Mouse (Mus musculus) liver, embryonic 16.5 days (tissue): ENCODE results near the gene Fam71e2. TPM values are rescaled to one million over a fixed set of nuclear protein-coding genes. Genes with fewer than 3 reads are reported as not detected.
"Not testable (repeated sequence)": the region's sequence is repeated elsewhere in the genome, so short reads cannot be mapped to it uniquely, and the experiment has no call there.

Source experiments
- ATAC-seq: fragments of 200-750 bp; cut with Nextera tagmentation; 2 replicates; pipeline ENCODE4 v1.8.0; 2017; ENCODE audit warnings: low read depth, mild to moderate bottlenecking, moderate number of reproducible peaks, moderate library complexity
- H3K27ac ChIP-seq: fragments of 300-500 bp; sonication (generic); 2 replicates; pipeline ENCODE4 v1.5.1; 2014; ENCODE audit warnings: mild to moderate bottlenecking, low read length
- H3K27me3 ChIP-seq: fragments of 300-500 bp; sonication (generic); 2 replicates; pipeline ENCODE4 v1.6.1; 2014; ENCODE audit warnings: low read depth, low read length, mixed read lengths; ENCODE audit not compliant: control insufficient read depth, insufficient read depth
- H3K36me3 ChIP-seq: fragments of 300-500 bp; sonication (generic); 2 replicates; pipeline ENCODE4 v1.6.1; 2014; ENCODE audit warnings: mild to moderate bottlenecking; ENCODE audit not compliant: control insufficient read depth, insufficient read depth
- H3K4me1 ChIP-seq: fragments of 300-500 bp; sonication (generic); 2 replicates; pipeline ENCODE4 v1.6.1; 2014; ENCODE audit warnings: low read depth, low read length, mixed read lengths; ENCODE audit not compliant: control insufficient read depth
- H3K4me2 ChIP-seq: fragments of 300-500 bp; sonication (generic); 2 replicates; pipeline ENCODE4 v1.6.1; 2014; ENCODE audit warnings: low read depth, low read length, mixed read lengths
- H3K4me3 ChIP-seq: fragments of 300-500 bp; sonication (generic); 2 replicates; pipeline ENCODE4 v1.5.1; 2014; ENCODE audit warnings: low read depth, mild to moderate bottlenecking, low read length
- H3K9ac ChIP-seq: fragments of 300-500 bp; sonication (generic); 2 replicates; pipeline ENCODE4 v1.6.1; 2014; ENCODE audit warnings: low read depth, low read length
- H3K9me3 ChIP-seq: fragments of 300-500 bp; sonication (generic); replicated peaks from 2 replicates; pipeline ENCODE4 v1.6.1; 2016; ENCODE audit warnings: low read length; ENCODE audit not compliant: control insufficient read depth
- WGBS: fragments of 180-500 bp; shearing (Covaris S2); extraction: QIAGEN DNeasy Blood & Tissue Kit; methylation state at CpG from one replicate; pipeline ENCODE4 v1.1.7; 2014; ENCODE audit not compliant: insufficient replicate concordance; 5-methylcytosine and 5-hydroxymethylcytosine counted together
- polyA plus RNA-seq: library from polyadenylated mRNA; unstranded; fragments of >200 nt; fragmentation: Nextera tagmentation; extraction: Ambion mirVana; gene quantifications from 2 replicates; pipeline ENCODE4 v1.2.1, GENCODE M21; 2015

Gene Fam71e2
- polyA plus RNA-seq = not detected in 2 replicates

- Histone ChIP-seq H3K9me3 (no peaks in the 10 kb centered on the region), H3K36me3 (no peaks in the 10 kb centered on the region), H3K4me2 (no peak within 1 kb of the TSS), H3K27me3 (peaks cover 27% of the 10 kb centered on the region), H3K4me1 (no peaks in the 10 kb centered on the region), H3K27ac (no peak within 1 kb of the TSS), H3K4me3 (no peak within 1 kb of the TSS), H3K9ac (no peak within 1 kb of the TSS)
- no peak for ATAC-seq
- WGBS = 58% methylated on average over 3 of the region's 5 CpGs
Observed at GRCm38 (mm10) chr7:4771202-4771601, at the start of gene Fam71e2. Fam71e2 (minus strand) TSS chr7:4771302.

GRCm38 (mm10) chr7:4816559-4816958 is 45.5 kb upstream of the Fam71e2 start:
- ATAC-seq = no peak
- Histone ChIP-seq H3K27ac (no peak overlapping the region), H3K36me3 (no peaks in the 10 kb centered on the region), H3K4me3 (no peak overlapping the region), H3K4me2 (no peak overlapping the region), H3K9ac (no peak overlapping the region), H3K9me3 (no peaks in the 10 kb centered on the region), H3K4me1 (peaks cover 5% of the 10 kb centered on the region), H3K27me3 (no peaks in the 10 kb centered on the region)

GRCm38 (mm10) chr7:4813105-4813791 is 42.1 kb upstream of the Fam71e2 start:
- Histone ChIP-seq H3K9me3 (no peaks in the 10 kb centered on the region), H3K4me3 (peak overlapping the region; percentile 99), H3K4me1 (peaks cover 26% of the 10 kb centered on the region), H3K27me3 (no peaks in the 10 kb centered on the region), H3K27ac (peak overlapping the region; percentile 96), H3K36me3 (peaks cover 26% of the 10 kb centered on the region), H3K4me2 (peak overlapping the region; percentile 67), H3K9ac (peak overlapping the region; percentile 56)
- no peak for ATAC-seq
- 13% methylated on average over 8 of the region's 8 CpGs for WGBS

- ATAC-seq = peak; percentile 96
- H3K4me1 ChIP-seq = peaks cover 30% of the 10 kb centered on the region
- H3K27me3 ChIP-seq = no peaks in the 10 kb centered on the region
- peaks cover 30% of the 10 kb centered on the region for H3K36me3 ChIP-seq
- H3K4me3 ChIP-seq = peak within 1 kb of the TSS; percentile 99
- peak within 1 kb of the TSS; percentile 99 for H3K9ac ChIP-seq
- peak within 1 kb of the TSS; percentile 96 for H3K27ac ChIP-seq
- H3K9me3 ChIP-seq = no peaks in the 10 kb centered on the region
- WGBS = under 1% methylated on average over 59 of the region's 62 CpGs
- H3K4me2 ChIP-seq = peak within 1 kb of the TSS; percentile 86
Observed at GRCm38 (mm10) chr7:4812303-4813104, 41.4 kb upstream of the Fam71e2 start, which contains the start of gene Ube2s. Ube2s (minus strand) TSS chr7:4812590.

GRCm38 (mm10) chr7:4811842-4812302 is 40.8 kb upstream of the Fam71e2 start:
- no peaks in the 10 kb centered on the region for H3K9me3 ChIP-seq
- H3K4me2 ChIP-seq = peak overlapping the region; percentile 86
- peak; percentile 1 for ATAC-seq
- 0% methylated on average over 23 of the region's 36 CpGs for WGBS
- H3K36me3 ChIP-seq = peaks cover 36% of the 10 kb centered on the region
- peak overlapping the region; percentile 96 for H3K27ac ChIP-seq
- H3K4me3 ChIP-seq = peak overlapping the region; percentile 99
- no peaks in the 10 kb centered on the region for H3K27me3 ChIP-seq
- peak overlapping the region; percentile 99 for H3K9ac ChIP-seq
- peaks cover 36% of the 10 kb centered on the region for H3K4me1 ChIP-seq

- H3K27ac ChIP-seq = peak overlapping the region; percentile 96; the same call in 1 of the 2 replicates
- H3K9ac ChIP-seq = peak overlapping the region; percentile 99
- not testable (repeated sequence) for H3K27me3 ChIP-seq, ATAC-seq, H3K9me3 ChIP-seq
- peak overlapping the region; percentile 99 for H3K4me3 ChIP-seq
- H3K4me2 ChIP-seq = peak overlapping the region; percentile 86
- WGBS = 13% methylated on average over 10 of the region's 10 CpGs
- H3K4me1 ChIP-seq = peaks cover 40% of the 10 kb centered on the region
- peaks cover 43% of the 10 kb centered on the region for H3K36me3 ChIP-seq
Observed at GRCm38 (mm10) chr7:4811131-4811530, 40.0 kb upstream of the Fam71e2 start.

- Histone ChIP-seq H3K9ac (no peak overlapping the region; the same call in 1 of the 2 replicates), H3K4me3 (no peak overlapping the region), H3K4me2 (peak overlapping the region; percentile 28; the same call in 1 of the 2 replicates), H3K27ac (peak overlapping the region; percentile 81), H3K27me3 (no peaks in the 10 kb centered on the region), H3K9me3 (no peaks in the 10 kb centered on the region), H3K36me3 (peaks cover 62% of the 10 kb centered on the region), H3K4me1 (peaks cover 35% of the 10 kb centered on the region)
- WGBS = 40% methylated on average over 7 of the region's 7 CpGs
- ATAC-seq = peak; percentile 80
Observed at GRCm38 (mm10) chr7:4806716-4807115, 35.6 kb upstream of the Fam71e2 start.

- H3K36me3 ChIP-seq = peaks cover 31% of the 10 kb centered on the region
Observed at GRCm38 (mm10) chr7:4802247-4802646, 31.1 kb upstream of the Fam71e2 start.

More at GRCm38 (mm10) chr7:4802247-4802646, 31.1 kb upstream of the Fam71e2 start:
- Histone ChIP-seq H3K27me3 (no peaks in the 10 kb centered on the region), H3K4me2 (no peak overlapping the region), H3K4me1 (peaks cover 7% of the 10 kb centered on the region), H3K9ac (no peak overlapping the region), H3K27ac (no peak overlapping the region), H3K4me3 (no peak overlapping the region), H3K9me3 (no peaks in the 10 kb centered on the region)
- no peak for ATAC-seq
